Mouse (Mus musculus): ENCODE results near the gene Fgd6.

DNA sequence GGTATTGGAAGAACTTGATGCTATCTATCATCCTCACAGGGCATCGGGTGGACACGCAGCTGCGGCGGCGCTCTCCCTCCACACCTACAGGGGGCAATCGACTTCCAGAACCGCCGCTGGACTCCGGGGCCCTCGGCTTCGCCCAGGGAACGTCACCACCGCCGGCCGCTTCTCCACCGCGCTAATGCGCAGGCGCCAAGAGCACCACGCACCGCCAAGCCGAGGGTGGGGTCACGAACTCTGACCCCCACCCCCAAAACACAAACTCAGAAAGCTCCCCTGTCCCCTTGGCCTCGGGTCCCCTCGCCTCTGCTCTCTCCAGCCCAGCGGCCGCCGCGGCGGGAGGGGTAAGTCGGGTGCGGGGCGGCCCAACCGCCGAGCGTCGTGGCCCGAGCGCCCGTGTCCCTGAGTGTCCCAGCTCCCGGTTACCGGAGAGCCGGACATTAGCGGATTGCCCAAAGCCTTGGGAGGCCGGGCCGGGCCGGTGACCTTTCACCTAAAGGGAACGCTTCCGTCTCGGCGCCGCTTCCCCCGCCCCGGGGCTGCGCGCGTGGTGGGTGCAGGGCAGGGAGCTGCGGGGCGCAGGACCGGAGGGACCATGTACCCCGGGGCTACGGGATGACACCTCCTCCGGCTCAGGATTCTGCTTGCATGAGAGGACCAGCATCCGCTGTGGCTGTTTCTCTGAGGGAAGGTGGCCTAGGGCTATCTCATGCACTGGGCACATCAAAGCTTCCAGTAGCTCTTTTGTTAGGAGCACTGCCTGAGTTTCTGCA is 112.1 kb downstream of the Fgd6 start, which contains the start of gene Nr2c1:
- TF ChIP-seq POLR2A (IDR thresholded peaks at IDR 0.05; ENCODE audit: low read depth, low read length), result no peak
- peak; percentile 43; the same call in 1 of the 2 replicates for TF ChIP-seq CTCF (IDR thresholded peaks at IDR 0.05; ENCODE audit: extremely low read depth, insufficient read depth, insufficient read length, insufficient replicate concordance)

Measured in spleen, adult 2 months (tissue).